Mouse (Mus musculus): Measurements from ENCODE around the gene Ctnna3.

Gene Ctnna3

DNA sequence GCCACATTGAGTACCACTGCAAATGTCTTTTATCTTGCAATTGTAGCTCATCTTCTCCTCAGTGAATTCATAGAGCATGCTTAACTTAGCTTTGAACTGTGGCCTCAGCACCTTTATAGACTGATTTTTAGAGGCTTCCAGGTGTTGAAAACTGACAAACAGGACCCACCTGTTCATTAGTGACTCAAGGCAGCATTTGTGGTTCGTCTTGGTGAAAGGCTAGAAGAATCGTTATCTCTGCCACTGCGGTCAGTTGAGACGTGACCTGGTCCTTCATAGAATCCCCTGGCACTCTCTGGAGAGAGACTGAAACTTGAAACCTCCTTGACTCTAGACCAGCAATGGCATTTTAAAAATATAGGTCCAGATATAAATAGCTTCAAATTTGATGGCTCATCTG, 96.1 kb downstream of the Ctnna3 start:
- no peak for DNase-seq (ENCODE audit: low spot score)

DNA sequence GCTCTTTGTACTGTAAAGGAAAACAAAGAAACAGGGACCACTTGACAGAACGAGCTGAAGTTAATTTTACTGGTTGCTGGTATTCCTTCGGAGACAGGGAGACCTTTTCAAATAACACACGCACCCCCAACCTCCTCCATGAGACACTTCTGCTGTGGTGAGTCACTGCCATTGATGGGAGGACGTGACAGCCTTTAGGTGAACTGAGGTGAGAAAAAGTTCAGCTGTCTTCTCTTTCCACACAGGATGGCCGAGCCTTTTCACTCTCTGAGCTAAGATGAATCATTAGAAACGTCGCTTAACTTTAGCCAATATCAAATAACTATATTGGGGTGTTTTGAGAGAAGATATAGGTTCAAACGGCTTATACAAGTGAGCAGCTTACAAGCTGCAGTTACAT, 102.5 kb downstream of the Ctnna3 start:
- DNase-seq (ENCODE audit: low spot score), result no peak

DNA sequence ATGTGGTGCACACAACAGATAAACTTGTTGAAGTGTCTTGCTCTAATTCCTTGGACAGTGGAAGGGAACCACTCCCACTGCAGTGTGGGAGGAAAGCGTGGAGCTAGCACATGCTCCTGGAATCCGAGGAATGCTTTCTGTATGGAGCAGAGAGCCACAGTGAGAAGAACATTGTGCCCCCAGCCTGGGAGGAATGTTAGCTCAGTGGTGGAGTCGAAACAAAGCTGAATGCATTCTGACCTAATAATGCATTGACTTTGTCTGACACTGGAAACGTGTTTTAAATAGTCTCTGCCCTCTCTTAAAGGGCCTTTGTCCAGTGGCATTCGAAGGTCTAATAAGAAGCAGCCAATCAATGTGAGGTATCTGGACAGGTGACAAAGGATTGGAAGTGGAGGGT, 111.9 kb downstream of the Ctnna3 start:
- no peak for DNase-seq (ENCODE audit: low spot score)

DNA sequence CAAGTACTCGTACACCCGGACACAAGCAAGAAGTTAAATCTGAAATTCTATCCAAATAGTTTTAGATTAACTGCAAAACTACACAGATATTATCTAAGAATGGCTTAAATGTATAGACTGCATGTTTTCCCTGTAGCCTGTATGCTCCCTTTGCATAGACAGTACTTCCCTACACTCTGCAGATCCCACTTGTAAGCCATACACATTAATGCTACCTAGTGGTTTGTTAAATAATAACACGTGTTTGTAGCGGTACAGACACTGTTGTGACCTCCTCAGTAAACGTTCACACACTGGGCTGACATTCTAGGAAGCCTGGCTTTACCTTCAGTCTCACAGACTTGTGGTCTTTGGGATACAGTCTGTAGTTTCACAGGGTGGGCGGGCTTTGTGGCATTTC, 112.6 kb downstream of the Ctnna3 start:
- no peak for DNase-seq (ENCODE audit: low spot score)

DNA sequence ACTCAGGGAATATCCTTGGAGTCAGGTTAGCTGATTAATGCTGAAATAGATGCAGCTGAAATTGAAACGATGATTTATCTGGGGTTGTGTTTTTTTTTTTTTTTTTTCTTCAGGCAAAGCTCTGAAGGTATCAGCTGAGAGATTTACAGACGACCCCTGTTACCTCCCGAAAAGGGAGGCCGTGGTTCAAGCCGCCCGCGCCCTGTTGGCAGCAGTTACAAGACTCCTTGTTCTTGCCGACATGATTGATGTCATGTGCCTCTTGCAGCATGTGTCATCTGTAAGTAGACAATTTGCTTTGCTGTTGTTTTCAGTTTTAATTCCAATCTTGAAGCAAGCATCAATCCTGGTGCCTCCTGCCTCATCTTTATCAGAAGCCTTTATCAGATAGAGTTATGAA, 136.8 kb downstream of the Ctnna3 start:
- no peak for DNase-seq (ENCODE audit: low spot score)

DNA sequence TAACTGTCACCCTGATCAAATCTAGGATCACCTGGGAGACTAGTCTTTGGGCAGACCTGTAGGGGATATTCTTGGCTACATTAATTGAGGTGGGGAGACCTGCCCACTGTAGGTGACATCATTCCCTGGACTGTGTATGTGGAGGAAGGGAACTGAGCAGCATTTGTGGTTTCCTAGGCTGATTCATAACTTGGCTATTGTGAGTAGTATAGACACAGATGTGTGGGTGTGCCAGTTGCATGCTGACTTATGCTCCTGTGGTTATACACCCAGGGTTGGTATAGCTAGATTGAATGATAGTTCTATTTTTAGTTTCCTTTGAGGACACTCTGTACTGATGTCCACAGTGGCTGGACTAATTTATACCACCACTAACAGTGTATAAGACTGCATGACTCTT, 141.7 kb downstream of the Ctnna3 start:
- no peak for DNase-seq (ENCODE audit: low spot score)

DNA sequence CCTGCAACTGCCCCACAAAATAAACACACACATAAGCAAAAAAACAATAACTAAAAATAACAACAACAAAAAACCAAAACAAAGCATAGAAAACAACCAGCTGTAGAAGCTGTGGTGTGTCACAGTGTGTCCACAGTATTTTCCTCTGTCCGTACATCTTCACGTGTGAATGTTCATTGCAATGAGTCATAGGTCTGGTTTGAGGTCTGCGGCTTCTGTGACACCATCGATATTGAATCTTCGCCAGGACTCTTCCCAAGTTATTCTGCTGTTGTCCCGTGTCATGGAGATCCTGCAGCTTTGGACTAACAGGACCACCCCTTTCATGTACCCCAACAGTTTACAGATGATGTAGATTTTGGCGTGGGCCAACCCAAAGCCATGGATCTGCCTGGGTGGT, 143.0 kb downstream of the Ctnna3 start:
- DNase-seq (ENCODE audit: low spot score), result no peak

DNA sequence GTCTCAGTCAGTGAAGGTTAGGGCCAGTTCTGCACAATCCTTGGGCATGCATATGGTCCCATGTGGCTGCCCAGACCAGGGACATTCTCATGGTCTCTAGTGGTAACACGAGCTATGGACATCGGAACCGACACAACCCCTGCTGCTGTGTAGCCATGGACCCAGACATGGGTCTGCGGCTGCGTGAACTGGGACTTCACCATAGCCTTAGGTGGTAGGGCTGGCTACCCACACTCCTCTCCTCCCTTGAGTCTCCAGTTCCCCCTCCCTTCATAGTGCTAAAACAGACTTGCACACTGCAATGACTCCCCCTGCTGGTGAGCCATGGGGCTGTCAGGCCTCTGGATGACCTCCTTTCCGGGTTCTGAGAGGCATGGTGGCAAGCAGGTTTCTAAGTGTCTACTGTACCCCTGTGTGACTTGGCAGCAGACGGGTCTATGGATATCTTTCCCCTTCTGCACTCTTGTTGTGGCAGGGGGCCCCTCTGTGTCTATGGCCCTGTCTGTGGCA, 144.3 kb downstream of the Ctnna3 start:
- no peak for DNase-seq (ENCODE audit: low spot score)

DNA sequence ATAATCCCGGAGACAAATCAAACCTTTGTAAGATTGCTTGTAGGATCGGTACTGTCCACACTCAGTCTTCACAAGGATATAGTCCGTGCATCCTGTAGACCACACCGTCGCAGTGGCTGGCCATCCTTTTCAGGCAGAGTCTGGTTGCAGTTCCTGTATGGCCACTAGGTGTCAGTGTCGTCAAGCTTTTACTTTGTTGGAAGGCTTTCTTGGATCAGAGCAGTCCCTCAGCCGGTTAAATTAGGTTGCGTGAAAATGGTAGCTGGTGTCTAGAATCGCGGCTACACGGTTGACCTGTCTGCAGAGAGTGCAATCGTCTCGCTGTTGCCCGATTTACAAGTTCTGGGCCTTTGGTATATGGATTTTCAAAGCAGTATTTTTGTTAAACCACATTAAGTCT, 152.7 kb downstream of the Ctnna3 start:
- DNase-seq (ENCODE audit: low spot score), result peak; percentile 42

DNA sequence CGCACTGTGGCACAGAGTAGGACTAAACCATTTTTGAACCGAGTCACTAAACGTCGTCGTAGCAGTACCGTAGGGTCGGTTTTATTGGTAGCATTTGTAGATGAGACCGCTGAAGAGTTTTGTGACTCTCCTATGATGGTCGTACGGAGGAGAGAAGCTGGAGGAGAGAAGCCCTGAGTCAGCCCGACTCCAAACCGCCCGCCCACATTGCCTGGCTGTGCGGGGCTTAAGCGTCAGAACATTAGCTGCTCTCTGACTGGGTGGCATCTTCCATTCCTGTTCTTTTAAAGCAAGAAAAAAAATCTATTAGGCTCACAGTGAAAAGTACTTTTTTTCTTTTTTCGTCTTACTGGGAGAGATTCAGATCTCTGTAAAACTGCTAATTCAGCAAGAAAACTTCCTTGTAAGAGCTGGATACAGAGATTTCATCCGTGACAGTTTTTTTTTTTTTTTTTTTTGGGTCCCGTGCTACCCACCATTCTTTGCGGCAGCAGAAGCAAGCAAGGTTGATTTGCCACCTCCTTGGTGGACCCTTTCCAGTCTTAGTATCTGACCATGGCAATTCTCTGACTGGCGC, 154.0 kb downstream of the Ctnna3 start:
- DNase-seq (ENCODE audit: low spot score), result no peak

DNA sequence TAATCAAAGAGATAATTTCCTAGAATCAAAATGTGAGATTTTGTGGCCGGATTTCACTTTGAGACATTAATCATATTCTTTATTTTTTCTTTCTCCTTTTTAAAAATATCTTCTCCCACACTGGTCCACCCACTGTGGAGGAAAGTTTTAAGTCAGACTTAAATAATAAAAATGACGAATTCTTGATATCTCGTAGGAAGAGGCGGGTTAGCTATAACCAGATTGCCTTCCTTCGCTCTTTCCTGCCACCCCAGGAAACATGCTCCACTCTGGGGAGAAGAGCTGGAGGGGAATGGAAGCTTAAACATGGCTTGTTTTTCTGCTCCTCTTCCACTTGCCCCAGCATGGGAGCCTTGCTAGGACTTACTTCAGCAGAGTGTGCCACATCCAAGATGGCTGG, 169.5 kb downstream of the Ctnna3 start:
- no peak for DNase-seq (ENCODE audit: low spot score)

DNA sequence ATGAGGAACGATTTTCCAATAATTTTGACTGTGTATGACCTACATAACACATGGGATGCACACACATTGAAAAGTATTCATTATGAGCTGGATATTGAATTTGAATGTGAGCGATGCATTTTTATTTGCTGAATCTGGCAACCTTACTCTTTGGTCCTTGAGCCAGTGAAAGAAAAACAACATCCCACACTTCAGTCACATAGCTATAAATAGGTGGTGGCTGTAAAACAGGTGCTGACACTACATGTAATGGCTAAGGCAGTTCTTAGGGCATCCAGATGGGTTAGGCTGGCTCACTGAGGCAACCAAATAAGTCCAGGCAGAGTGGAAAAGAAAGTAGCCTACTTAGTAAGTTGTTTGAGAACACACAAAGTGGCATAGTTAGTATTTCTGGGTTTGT, 171.3 kb downstream of the Ctnna3 start:
- no peak for DNase-seq (ENCODE audit: low spot score)

DNA sequence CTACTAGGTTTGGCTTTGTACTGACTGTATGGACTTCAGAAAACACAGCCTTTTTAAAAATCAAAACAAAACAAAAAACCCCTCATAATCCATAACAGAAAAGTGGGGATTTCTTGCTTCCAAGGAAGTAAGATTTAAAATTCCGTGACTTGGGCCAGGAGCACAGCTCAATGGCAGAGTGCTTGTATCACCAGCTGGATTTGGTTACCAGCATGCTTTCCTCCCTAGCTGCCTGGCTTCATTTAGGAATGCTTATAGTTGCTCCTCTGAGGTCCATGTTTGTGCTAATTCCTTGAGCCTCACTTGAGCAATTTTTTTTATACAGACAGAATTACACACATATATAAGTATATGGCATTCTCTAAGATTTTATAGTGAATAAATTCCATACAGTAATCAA, 198.6 kb downstream of the Ctnna3 start:
- no peak for DNase-seq (ENCODE audit: low spot score)

DNA sequence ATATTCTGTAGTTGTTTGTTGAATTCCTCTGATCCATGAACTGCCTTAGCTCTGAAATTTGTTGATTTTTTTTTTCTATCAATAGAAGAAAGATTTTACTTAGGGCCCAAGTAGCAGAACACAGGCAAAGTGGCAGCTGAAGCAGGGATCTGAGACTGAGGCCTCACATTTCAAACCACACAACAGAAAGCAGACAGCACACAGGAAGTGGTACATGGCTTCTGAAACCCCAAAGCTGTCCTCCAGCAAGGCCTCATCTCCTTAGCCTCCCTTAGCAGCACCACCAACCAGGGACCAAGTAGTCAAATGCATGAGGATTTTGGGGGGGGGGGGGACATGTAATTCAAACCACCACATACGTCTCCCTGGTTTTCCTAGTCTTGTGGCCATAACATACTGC, 204.0 kb downstream of the Ctnna3 start:
- no peak for DNase-seq (ENCODE audit: low spot score)

DNA sequence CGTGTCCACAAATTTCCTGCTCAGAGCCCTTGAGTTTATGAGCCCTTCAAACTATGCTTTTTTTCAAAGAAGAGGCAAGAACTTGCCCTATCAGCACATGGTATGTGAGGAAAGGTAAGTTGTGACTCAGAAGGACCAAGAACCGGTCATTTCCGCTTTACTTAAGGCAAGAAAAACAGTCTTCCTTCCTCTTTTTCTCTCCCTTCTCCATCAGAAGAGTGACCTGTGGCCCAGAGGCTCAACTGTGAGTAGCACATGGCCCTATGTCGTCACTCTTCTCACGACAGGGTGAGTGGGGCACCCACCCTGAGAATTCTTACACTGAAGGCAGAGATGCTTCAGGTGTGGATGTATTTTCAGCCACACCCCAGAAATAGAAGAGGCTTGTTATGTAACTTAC, 208.1 kb downstream of the Ctnna3 start:
- DNase-seq (ENCODE audit: low spot score), result no peak

DNA sequence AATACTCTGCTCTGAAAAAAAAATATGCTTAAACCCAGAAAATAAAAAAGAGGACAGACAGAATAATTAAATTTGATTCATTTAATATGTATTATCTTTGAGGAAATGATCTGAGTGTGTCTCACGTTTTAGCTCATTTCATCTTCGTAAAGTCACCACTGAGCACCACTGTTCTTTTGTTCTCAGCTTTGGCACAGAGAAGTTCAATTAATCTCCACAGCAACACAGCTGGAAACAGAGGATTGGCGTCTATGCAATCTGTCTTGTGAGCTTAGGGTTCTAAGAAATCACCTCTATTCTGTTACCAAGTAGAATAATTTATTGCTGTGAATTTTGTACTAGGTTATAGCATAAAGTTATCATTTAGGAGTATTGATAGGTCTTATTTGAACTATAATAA, 217.4 kb downstream of the Ctnna3 start:
- no peak for DNase-seq (ENCODE audit: low spot score)

DNA sequence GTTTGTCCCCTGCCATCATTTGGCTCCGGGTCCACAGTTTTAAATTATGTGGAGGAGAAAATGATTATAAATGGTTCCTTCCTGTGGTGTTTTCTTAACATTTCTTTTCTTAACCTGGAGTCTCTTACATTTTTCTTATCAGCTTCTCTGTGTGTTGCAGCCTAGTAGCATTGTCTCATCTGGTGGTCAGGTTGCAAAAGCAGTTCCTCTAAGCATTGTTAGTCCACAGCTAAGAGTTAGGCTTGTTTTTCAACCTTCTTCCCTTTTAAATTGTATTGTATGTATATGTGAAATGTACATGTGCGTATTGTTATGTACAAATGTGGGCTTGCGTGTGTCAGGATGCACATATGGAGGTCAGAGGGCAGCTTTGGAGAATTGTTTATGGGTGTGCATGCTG, 220.4 kb downstream of the Ctnna3 start:
- no peak for DNase-seq (ENCODE audit: low spot score)

DNA sequence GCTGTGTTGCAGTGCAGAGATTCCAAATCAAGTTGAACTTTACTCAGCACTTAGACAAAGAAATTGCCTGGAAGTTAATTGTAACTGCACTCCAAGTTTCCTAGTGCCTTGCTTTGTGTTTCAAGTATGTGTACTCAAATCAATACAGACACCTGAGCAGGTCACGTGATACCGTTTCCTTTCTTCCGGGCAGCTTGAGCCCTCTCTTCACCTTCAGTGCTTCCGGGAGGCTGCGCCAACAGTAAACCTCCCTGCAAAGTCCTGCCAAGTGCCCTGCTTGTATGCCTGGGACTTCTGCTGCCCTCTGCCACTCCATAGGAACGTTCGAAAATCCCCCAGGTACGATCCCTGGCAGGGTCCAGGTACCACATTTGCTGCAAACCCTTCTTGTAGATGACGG, 223.0 kb downstream of the Ctnna3 start:
- DNase-seq (ENCODE audit: low spot score), result no peak

DNA sequence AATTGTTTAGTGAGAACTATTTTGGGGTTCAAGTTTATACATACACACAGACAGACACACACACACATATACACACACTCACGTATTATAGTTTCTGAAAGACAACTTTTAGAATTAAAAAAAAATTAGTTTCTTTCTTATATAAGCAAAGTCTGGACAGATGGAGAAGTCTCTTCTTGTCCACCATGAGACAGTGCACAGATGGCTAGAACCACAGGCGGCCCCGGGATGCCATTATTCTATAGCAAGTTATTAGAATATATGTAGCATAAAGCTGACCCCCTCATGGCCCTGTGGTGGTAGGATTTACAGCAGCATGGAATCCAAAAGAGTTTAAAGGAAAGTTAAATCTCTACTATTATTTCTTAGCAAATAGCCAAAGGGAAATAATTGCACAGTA, 223.7 kb downstream of the Ctnna3 start:
- no peak for DNase-seq (ENCODE audit: low spot score)

DNA sequence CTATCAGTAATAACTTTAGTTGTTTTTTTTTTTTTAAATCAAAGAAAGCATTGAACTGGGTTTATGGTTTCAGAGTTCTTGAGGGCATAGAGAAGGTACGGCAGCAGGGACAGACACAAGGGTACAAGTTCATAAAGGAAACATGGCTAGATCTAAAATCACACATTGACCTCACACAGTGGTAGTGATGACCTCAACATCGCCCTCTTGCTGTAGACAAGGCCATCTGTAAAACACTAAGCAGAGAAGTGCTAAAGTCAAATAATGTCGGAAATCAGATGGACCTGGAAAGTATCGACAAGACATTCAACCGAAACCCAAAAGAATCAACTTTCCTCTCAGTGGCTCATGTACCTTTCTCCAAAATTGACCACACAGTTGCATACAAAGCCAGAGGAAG, 224.7 kb downstream of the Ctnna3 start:
- no peak for DNase-seq (ENCODE audit: low spot score)

DNA sequence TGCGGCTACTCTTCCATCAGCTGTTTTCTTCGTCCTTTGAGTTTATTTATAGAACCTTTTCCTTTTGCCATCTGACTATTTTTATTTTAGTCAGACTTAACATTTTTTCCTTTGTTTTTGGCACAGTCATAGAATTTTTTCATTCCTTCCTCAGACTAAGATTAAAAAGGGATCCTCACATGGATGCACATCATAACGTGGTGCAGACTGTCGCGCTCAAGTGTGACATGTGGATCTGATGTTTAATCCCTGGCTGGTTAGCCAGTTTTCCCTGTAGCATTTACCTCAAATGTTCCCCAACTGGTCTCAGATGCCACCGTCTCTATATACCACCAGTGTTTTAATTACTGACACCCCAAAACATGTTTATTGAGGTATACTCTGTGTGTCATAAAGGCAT, 246.4 kb downstream of the Ctnna3 start:
- DNase-seq (ENCODE audit: low spot score), result no peak

DNA sequence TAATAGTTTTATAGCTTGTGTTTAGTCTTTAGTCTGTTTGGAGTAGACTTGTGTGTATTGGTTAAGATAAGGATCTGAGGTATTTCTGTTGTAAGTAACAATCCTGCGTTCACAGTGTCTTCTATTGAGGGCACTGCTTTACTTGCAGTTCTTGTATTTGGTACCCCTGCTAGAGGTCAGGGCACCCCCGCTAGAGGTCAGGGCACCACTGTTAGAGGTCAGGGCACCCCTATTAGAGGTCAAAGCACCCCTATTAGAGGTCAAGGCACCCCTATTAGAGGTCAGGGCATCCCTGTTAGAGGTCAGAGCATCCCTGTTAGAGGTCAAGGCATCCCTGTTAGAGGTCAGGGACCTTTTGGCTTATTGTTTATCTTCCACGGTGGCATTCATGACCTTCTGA, 259.3 kb downstream of the Ctnna3 start:
- no peak for DNase-seq (ENCODE audit: low spot score)

DNA sequence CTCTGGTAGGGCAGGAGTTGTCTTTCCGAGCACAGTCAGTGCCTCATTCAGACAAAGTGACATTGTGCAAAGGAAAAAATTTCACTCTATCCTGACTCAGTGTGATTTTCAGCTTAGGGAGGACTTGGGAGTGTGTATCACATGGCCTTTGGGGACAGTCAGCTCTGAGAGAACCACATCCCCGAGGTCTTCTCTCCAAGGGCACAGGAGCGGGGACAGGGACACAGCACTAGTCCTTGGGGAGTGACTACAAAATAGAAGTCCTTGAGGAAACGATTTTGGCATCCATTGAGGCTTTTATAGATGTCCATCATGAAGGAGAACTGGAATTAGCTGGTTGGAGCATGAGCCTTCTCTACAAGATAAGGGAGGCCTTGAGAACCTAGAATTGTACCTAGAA, 259.8 kb downstream of the Ctnna3 start:
- DNase-seq (ENCODE audit: low spot score), result no peak

DNA sequence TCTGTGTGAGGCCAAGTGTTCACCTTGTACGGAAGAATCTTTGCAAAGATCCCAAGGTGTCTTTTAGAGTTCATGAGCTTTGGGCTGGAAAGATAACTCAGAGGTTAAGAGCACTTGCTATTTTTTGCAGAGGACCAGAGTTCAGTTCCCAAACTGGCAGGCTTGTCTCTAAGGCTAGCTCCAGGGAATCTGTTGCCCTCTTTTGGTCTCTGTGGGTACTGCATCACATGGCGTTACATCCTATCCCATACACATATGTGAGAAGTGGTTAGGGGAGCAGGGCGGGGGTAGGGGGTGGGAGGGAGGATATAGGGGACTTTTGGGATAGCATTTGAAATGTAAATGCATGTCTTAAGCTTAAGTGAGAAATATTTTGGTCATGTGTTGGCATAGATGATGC, 262.1 kb downstream of the Ctnna3 start:
- no peak for DNase-seq (ENCODE audit: low spot score)

DNA sequence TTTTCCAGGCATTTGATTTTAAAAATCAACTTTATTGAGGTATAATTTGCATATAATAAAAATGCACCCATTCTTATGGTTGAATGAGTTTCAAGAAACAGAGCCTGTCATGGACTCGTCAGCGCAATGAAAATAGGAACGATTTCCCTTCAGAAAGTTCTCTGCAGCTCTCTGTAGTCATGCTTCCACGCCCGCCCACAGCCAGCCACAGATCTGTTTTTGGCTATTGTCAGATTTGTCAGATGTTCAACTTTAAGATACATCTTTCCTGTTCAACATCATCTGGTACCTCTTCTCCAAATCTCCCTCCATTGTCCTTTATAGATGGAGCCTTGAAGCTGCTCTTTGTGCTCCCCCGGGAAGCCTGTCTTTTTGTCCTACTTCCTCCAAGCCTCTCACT, 280.3 kb downstream of the Ctnna3 start:
- no peak for DNase-seq (ENCODE audit: low spot score)
